8 mouse cellular contexts compared by ENCODE assay signal in genomic region chr7:126701070-126701469, GRCm38 (mm10). TPM values are rescaled to one million over a fixed set of nuclear protein-coding genes. Genes with fewer than 3 reads are reported as not detected.
DNase-seq lines count a peak whose midpoint lies in the region; ATAC-seq lines count a peak whose summit lies in the region.

No protein-coding gene starts in this region.

- peak; percentile 75 for DNase-seq in MEL-GATA-1-ER (ENCODE audit: extremely low read depth, low read depth)
- peak; percentile 93 for DNase-seq in cerebellum, adult 8-10 months
- peak; percentile 78 to 97 for DNase-seq in frontal cortex, adult 2 months (ENCODE audit: extremely low spot score in 1 of 2, low spot score in 1 of 2)
- DNase-seq in hindbrain, embryonic 11.5 days (ENCODE audit: low spot score): peak; percentile 96
- peak; percentile 95 to 96 for DNase-seq in layer of hippocampus, postnatal 10 days (ENCODE audit: low spot score in 2 of 2)
- DNase-seq in lung, postnatal 10 days: peak; percentile 93
- peak; percentile 86 for DNase-seq in ovary, postnatal 14 days (ENCODE audit: low spot score)
- DNase-seq in thymus, postnatal 14 days: peak; percentile 97

- 2% methylated on average over 11 of the region's 11 CpGs for WGBS in hindbrain, embryonic 11.5 days

- H3K9ac ChIP-seq in hindbrain, embryonic 11.5 days (ENCODE audit: low read depth, low read length): no peak overlapping the region

- ATAC-seq in hindbrain, embryonic 11.5 days (ENCODE audit: low FRiP score): peak; percentile 40; the same call in 1 of the 2 replicates

- H3K27me3 ChIP-seq in hindbrain, embryonic 11.5 days (ENCODE audit: control insufficient read depth, insufficient read depth, low read length): no peaks in the 10 kb centered on the region

- no peaks in the 10 kb centered on the region for H3K9me3 ChIP-seq in hindbrain, embryonic 11.5 days (ENCODE audit: control insufficient read depth, low read length)

- H3K4me2 ChIP-seq in hindbrain, embryonic 11.5 days (replicated peaks; ENCODE audit: low read depth, low read length): peak overlapping the region; percentile 9

- H3K4me1 ChIP-seq in hindbrain, embryonic 11.5 days (replicated peaks; ENCODE audit: control insufficient read depth, insufficient read depth, low read length): peaks cover 17% of the 10 kb centered on the region

- no peak overlapping the region for H3K27ac ChIP-seq in hindbrain, embryonic 11.5 days (ENCODE audit: low read depth, low read length)

- no peaks in the 10 kb centered on the region for H3K36me3 ChIP-seq in hindbrain, embryonic 11.5 days (ENCODE audit: control insufficient read depth, insufficient read depth, low read length)

- no peak overlapping the region for H3K4me3 ChIP-seq in hindbrain, embryonic 11.5 days (ENCODE audit: low read depth, low read length)

RNA-seq across cellular contexts. Expression of gene Slx1b, which starts 5.5 kb away (rescaled TPM):
- polyA plus RNA-seq in frontal cortex, adult 2 months (2012; rRNA removed): 34.3 and 34.5 TPM in 2 replicates
- polyA plus RNA-seq in hindbrain, embryonic 11.5 days (2014; fragmentation: Nextera tagmentation; extraction: Ambion mirVana): 9.8 and 10.7 TPM in 2 replicates
- 10 to 100 TPM; 20.1 to 21.5 TPM for total RNA-seq in layer of hippocampus, postnatal 10 days (2021)

RNA-seq across cellular contexts. Expression of gene Bola2, which starts 5.9 kb away (rescaled TPM):
- polyA plus RNA-seq in frontal cortex, adult 2 months (2012; rRNA removed): 46.4 and 65.4 TPM in 2 replicates
- polyA plus RNA-seq in hindbrain, embryonic 11.5 days (2014; fragmentation: Nextera tagmentation; extraction: Ambion mirVana): 164 and 176 TPM in 2 replicates
- 100 to 1,000 TPM; 114 to 137 TPM for total RNA-seq in layer of hippocampus, postnatal 10 days (2021)

RNA-seq across cellular contexts. Expression of gene Coro1a, which starts 6.5 kb away (rescaled TPM):
- 135 and 145 TPM in 2 replicates for polyA plus RNA-seq in frontal cortex, adult 2 months (2012; rRNA removed)
- polyA plus RNA-seq in hindbrain, embryonic 11.5 days (2014; fragmentation: Nextera tagmentation; extraction: Ambion mirVana): 45.3 and 47.8 TPM in 2 replicates
- 100 to 1,000 TPM; 145 to 151 TPM for total RNA-seq in layer of hippocampus, postnatal 10 days (2021)

RNA-seq across cellular contexts. Expression of gene Sult1a1, which starts 24.8 kb away (rescaled TPM):
- 10.7 and 11.1 TPM in 2 replicates for polyA plus RNA-seq in frontal cortex, adult 2 months (2012; rRNA removed)
- polyA plus RNA-seq in hindbrain, embryonic 11.5 days (2014; fragmentation: Nextera tagmentation; extraction: Ambion mirVana): 0.25 and 0.52 TPM in 2 replicates
- 1 to 10 TPM; 3.8 to 5.3 TPM for total RNA-seq in layer of hippocampus, postnatal 10 days (2021)

RNA-seq across cellular contexts. Expression of gene Sgf29, which starts 52.0 kb away (rescaled TPM):
- polyA plus RNA-seq in frontal cortex, adult 2 months (2012; rRNA removed): 40.2 and 44.8 TPM in 2 replicates
- 44.8 and 49.3 TPM in 2 replicates for polyA plus RNA-seq in hindbrain, embryonic 11.5 days (2014; fragmentation: Nextera tagmentation; extraction: Ambion mirVana)
- 10 to 100 TPM; 27.1 to 36.3 TPM for total RNA-seq in layer of hippocampus, postnatal 10 days (2021)
